Mouse (Mus musculus) urinary bladder, postnatal 10 days (tissue): Measurements from ENCODE around the gene Zfp101.

Source experiments
- DNase-seq: peaks from one replicate; pipeline ENCODE4 v3.0.0; 2022; ENCODE audit warnings: low spot score

Zfp101 gene

DNA sequence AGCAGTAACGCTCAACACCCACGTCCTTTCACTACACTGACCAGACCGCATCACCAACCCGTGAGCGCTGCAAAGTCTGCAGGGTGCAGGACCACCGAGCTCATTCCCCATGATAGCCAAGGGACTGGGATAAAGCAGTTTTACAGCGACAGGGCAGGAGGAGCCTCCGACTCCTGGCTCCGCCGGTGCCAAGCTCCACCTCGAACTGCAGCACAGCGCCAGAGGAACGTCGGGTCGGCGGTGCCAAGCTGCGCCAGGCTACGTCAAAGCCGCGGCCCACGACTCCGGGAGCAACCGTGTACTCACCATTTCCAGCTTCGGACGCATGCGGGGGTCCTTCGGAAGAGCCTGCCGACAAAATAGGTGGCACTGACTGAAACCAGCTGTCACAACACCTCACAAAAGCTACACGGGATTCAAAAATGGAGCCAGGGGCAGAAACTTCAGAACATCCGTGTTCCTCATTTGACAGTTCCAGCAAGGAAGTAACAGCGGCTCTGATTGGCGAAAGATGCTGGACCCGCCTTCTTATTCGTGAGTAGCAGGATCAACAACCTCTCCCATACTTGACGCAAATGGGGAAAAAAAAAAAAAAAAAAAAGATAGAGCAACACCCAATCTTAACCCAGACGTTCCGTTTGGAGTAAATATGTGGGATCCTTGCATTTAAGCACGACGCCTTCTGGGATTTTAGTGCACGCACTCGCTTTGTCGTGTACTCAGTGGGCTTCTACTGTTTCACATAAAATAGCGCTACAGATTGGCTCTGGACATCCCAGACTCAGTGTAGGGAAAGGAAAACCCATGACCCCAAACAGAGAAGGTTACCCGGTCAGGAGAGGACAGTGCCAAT lies at the start of gene Zfp101:
Gene Zfp101, minus strand, starts transcription at position 460 of the 853 bp plus-strand sequence.
- DNase-seq: peak; percentile 38

- DNase-seq: no peak
Measured at GRCm38 (mm10) chr17:33441159-33441558, 46.7 kb upstream of the Zfp101 start.

- no peak for DNase-seq
Measured at GRCm38 (mm10) chr17:33439922-33440321, 45.5 kb upstream of the Zfp101 start.

- DNase-seq: peak; percentile 22
Measured at GRCm38 (mm10) chr17:33439148-33439547, 44.7 kb upstream of the Zfp101 start.

- DNase-seq: no peak
Measured at GRCm38 (mm10) chr17:33432019-33432946, 37.8 kb upstream of the Zfp101 start, which contains the start of gene Actl9. Actl9 (plus strand) TSS chr17:33432896.

GRCm38 (mm10) chr17:33392271-33392670 lies 2.2 kb downstream of the Zfp101 start:
- DNase-seq: no peak

DNA sequence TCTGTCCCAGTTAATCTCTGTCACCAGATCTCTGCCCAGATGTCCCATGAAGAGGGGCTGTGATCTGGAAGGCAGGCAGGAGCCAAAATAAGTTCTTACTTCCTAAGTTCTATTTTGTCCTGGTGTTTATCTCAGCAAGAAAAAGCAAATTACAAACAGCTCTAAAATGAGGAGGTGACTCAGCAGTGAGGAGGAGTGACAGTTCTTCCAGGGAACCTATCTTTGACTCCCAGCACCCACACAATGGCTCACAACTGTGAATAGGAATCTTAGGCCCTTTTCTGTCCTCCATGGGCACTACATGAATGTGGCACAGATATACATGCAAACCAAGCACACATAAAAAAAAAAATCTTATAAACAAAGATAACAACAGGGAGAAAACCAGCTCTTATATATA lies 8.7 kb downstream of the Zfp101 start:
- DNase-seq: no peak

GRCm38 (mm10) chr17:33372795-33373194 lies 21.6 kb downstream of the Zfp101 start:
- DNase-seq: no peak

- peak; percentile 15 for DNase-seq
Measured at GRCm38 (mm10) chr17:33358411-33359384, 35.7 kb downstream of the Zfp101 start, which contains the start of gene Zfp81. Zfp81 (minus strand) TSS chr17:33358878.

DNA sequence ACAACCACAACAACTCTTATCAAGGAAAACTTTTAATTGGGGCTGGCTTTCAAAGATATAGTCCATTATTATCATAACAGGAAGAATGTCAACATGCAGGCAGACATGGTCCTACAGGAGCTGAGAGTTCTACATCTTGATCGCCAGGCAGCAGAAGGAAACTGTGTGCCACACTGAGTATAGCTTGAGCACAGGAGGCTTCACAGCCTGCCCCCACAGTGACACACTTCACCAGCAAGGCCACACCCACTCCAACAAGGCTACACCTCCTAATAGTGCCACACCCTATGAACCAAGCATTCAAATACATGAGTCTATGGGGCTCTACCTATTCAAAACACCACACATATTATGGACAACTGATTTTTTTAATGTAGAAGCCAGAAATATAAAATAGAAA lies 41.5 kb downstream of the Zfp101 start:
- no peak for DNase-seq
